Mouse (Mus musculus): ENCODE measurements around the gene Rhbdf2.

DNA sequence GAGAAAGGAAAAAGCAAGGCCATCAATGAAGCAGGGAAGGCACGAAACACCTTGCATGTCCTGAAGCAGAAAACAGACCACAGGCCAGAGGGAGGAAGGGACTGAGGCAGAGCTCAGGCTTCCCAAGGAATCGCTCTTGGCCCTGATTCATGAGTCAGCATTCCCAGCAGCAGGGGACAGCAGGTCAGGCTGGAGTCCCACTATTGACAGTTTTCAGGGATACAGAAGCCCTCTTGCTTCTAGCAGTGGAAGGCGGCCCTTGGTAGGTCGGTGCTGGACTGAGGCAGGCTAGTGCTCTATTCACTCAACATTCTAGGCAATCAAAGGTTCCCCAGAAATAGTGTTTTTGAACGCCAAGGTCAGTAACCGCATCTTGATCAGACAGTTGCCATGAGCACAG, 52.3 kb downstream of the Rhbdf2 start:
- TF ChIP-seq POLR2A (IDR thresholded peaks at IDR 0.05; ENCODE audit: low read depth, low read length) (no peak), CTCF (IDR thresholded peaks at IDR 0.05; ENCODE audit: borderline replicate concordance, insufficient read depth, low read length) (no peak)

All from embryonic fibroblast, embryonic 13.5 days (primary cell).